Mouse (Mus musculus) bone marrow, adult 2 months (tissue): ENCODE data around the gene Clip2.

Source experiments
- CTCF ChIP-seq: fragments of 200-500 bp; IDR thresholded peaks from 2 replicates; pipeline ENCODE4 v1.5.1; 2011; ENCODE audit warnings: low read length, control low read depth; ENCODE audit not compliant: control insufficient read depth, insufficient read depth
- POLR2A ChIP-seq: fragments of 200-500 bp; IDR thresholded peaks from 2 replicates; pipeline ENCODE4 v1.6.1; 2011; ENCODE audit warnings: low read depth, mild to moderate bottlenecking, control low read depth, low read length, borderline replicate concordance; ENCODE audit not compliant: control insufficient read depth

- no peak for TF ChIP-seq CTCF
- TF ChIP-seq POLR2A, result no peak
Measured at GRCm38 (mm10) chr5:134441105-134441504, 111.1 kb downstream of the Clip2 start.
